Mouse (Mus musculus) embryonic facial prominence, embryonic 13.5 days (tissue): Measurements from ENCODE around the gene Gpr132. TPM values are rescaled to one million over a fixed set of nuclear protein-coding genes. Genes with fewer than 3 reads are reported as not detected.

Source experiments
- ATAC-seq: fragments of 200-750 bp; cut with Nextera tagmentation; 2 replicates; pipeline ENCODE4 v1.8.0; 2017; ENCODE audit warnings: low read depth; ENCODE audit not compliant: insufficient number of reproducible peaks, insufficient read depth, low FRiP score, low TSS enrichment
- H3K27ac ChIP-seq: fragments of 300-500 bp; sonication (generic); 2 replicates; pipeline ENCODE4 v1.5.1; 2015; ENCODE audit warnings: moderate library complexity, mild to moderate bottlenecking, inconsistent platforms
- H3K27me3 ChIP-seq: fragments of 300-500 bp; sonication (generic); 2 replicates; pipeline ENCODE4 v1.6.1; 2015; ENCODE audit warnings: mild to moderate bottlenecking, inconsistent platforms
- H3K36me3 ChIP-seq: fragments of 300-500 bp; sonication (generic); 2 replicates; pipeline ENCODE4 v1.6.1; 2015; ENCODE audit warnings: mild to moderate bottlenecking, inconsistent platforms
- H3K4me1 ChIP-seq: fragments of 300-500 bp; sonication (generic); 2 replicates; pipeline ENCODE4 v1.6.1; 2015; ENCODE audit warnings: inconsistent platforms
- H3K4me2 ChIP-seq: fragments of 300-500 bp; sonication (generic); 2 replicates; pipeline ENCODE4 v1.6.1; 2015; ENCODE audit warnings: moderate library complexity, mild to moderate bottlenecking, inconsistent platforms
- H3K4me3 ChIP-seq: fragments of 300-500 bp; sonication (generic); 2 replicates; pipeline ENCODE4 v1.5.1; 2015; ENCODE audit warnings: mild to moderate bottlenecking, inconsistent platforms
- H3K9ac ChIP-seq: fragments of 300-500 bp; sonication (generic); 2 replicates; pipeline ENCODE4 v1.6.1; 2015; ENCODE audit warnings: mild to moderate bottlenecking, inconsistent platforms
- H3K9me3 ChIP-seq: fragments of 300-500 bp; sonication (generic); 2 replicates; pipeline ENCODE4 v1.6.1; 2016; ENCODE audit warnings: inconsistent platforms
- WGBS: fragments of 180-500 bp; shearing (Covaris S2); methylation state at CpG from one replicate; pipeline ENCODE4 v1.1.7; 2015; ENCODE audit warnings: mixed read lengths; 5-methylcytosine and 5-hydroxymethylcytosine counted together
- polyA plus RNA-seq: library from polyadenylated mRNA; unstranded; fragments of >200 nt; fragmentation: Nextera tagmentation; extraction: Ambion mirVana; gene quantifications from 2 replicates; pipeline ENCODE4 v1.2.1, GENCODE M21; 2015

The Gpr132 gene
- polyA plus RNA-seq, 1 experiment from 2014 or later = not detected

DNA sequence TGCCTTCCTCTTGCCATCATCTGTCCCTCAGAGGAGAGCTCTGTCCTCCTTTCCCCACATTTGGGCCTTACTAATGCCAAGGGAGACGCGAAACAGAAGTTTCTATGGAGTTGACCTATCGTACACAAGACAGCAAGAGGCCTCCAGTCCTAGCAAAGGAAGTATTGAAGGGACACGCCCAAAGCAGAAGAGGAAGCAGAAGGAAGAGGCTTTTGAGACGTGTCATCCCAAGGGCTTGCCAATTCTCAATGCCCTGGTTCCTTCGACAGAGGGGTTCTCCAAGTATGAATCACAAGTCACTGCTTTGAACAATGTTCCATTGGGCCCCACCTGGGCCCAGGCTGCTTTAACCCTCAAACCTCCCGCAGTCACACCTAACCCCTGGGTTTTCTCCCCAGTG lies 3.2 kb downstream of the Gpr132 start:
- WGBS = 87% methylated on average over 7 of the region's 7 CpGs
- no peaks in the 10 kb centered on the region for H3K9me3 ChIP-seq
- no peak overlapping the region for H3K27ac ChIP-seq

DNA sequence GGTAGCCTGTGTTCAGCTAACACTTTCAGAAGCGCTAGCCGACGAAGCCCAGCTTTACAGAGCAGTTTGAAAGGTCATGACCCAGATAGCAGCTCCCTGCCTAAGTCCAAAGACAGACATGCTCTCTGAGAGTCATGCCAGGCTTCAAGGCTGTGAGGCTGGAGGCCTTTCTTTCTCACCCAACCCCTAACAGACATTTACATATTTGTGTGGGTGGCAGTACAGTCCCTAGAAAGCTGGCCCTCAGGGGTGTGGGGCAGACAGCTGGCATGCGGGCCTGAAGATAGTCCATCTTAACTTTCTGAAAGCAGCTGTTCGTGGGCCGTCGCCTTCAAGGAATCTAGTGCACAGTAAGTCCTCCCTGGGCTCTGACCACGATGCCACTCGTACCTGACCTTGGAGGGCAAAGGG lies 6.1 kb downstream of the Gpr132 start:
- no peaks in the 10 kb centered on the region for H3K36me3 ChIP-seq
- no peak for ATAC-seq
- H3K9ac ChIP-seq = no peak overlapping the region
- no peak overlapping the region for H3K4me3 ChIP-seq
- no peak overlapping the region for H3K4me2 ChIP-seq
- H3K27me3 ChIP-seq = no peaks in the 10 kb centered on the region
- 0 out of 2 replicates have a peak, but pooled peaks cover 5% of the 10 kb centered on the region for H3K4me1 ChIP-seq
- no peak overlapping the region for H3K27ac ChIP-seq
- no peaks in the 10 kb centered on the region for H3K9me3 ChIP-seq
- 64% methylated on average over 9 of the region's 9 CpGs for WGBS

More for the DNA sequence above, 3.2 kb downstream of the Gpr132 start:
- Histone ChIP-seq H3K4me1 (peaks cover 10% of the 10 kb centered on the region), H3K4me2 (no peak overlapping the region), H3K4me3 (no peak overlapping the region), H3K27me3 (no peaks in the 10 kb centered on the region), H3K9ac (no peak overlapping the region), H3K36me3 (no peaks in the 10 kb centered on the region)
- no peak for ATAC-seq

DNA sequence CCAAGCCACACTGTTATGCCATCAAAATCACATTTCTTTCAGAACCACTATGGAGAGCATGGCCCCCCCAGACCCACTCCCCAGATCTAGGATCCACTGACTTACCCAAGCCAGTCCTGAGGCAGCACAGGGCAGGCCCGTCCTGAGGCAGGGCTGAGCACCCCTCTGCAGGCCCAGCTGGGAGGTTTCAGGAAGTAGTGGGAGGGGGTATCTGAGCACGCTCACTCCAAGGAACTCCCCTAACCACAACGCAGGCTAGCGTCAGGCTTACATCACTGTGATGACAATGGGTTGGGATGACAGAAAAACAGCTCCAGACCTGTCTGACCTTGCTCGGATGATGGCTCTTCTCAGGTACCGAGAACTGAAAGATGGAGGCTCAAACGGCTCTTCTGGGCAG lies 7.3 kb downstream of the Gpr132 start:
- 53% methylated on average over 7 of the region's 7 CpGs for WGBS
- Histone ChIP-seq H3K4me1 (no peaks in the 10 kb centered on the region), H3K9ac (no peak overlapping the region), H3K36me3 (no peaks in the 10 kb centered on the region), H3K4me3 (no peak overlapping the region), H3K4me2 (no peak overlapping the region), H3K27ac (no peak overlapping the region), H3K27me3 (no peaks in the 10 kb centered on the region), H3K9me3 (no peaks in the 10 kb centered on the region)
- no peak for ATAC-seq

DNA sequence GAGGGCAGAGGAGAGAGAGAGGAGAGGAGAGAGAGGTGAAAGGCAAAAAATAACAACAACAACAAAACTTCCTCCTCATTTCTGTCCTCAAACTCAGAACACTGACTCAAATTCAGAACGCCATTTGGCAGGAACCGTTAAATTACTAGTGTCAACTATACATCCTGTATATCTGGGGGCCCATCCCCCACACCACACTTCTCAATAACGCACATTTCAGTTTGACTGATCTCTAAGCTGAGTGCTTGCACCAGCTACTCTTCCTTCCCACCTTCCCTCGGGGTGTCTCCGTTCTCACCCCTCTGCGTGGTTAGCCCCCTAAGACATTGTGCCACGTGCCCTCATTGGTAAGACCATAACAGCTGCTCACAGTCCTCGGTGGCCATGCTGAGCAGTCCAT lies 8.1 kb downstream of the Gpr132 start:
- no peak for ATAC-seq
- Histone ChIP-seq H3K36me3 (no peaks in the 10 kb centered on the region), H3K4me1 (no peaks in the 10 kb centered on the region), H3K27ac (no peak overlapping the region), H3K9me3 (no peaks in the 10 kb centered on the region), H3K9ac (no peak overlapping the region), H3K27me3 (no peaks in the 10 kb centered on the region), H3K4me3 (no peak overlapping the region), H3K4me2 (no peak overlapping the region)
- 63% methylated on average over 8 of the region's 8 CpGs for WGBS

DNA sequence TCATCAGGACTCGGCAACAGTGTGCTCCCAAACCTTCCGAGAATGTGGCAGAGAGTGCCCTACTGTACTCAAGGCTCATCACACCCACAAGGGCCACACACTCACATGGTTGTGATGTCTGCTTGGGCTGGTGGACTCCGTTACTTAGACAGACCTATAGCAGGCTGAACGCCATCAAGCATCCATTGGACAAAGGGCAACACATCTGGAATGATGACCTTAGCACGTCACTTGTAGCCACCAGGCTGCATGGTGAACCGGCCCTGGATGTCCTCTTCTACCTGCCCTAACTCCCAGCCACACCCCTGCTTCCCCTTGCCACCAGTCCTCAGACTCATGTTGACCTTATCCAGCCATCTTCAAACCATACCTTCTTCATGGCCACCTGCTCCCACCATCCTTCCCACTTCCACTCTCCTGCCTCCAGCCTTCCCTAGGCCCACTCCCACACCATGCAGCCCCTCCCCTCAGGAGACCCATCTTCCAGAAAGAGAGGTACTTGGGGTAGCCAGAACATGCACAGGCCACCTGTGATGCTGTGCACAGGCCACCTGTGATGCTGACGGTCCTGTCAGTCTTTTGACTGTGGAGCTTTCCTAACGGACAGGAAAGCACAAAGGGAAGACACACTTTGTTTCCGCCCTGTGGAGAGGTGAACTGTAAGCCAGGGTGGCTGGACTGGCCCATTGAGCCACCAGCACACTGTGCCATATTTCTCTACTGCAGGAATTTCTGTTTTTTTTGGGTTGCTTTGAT lies 9.3 kb downstream of the Gpr132 start:
- Histone ChIP-seq H3K9ac (no peak overlapping the region), H3K4me2 (no peak overlapping the region), H3K36me3 (no peaks in the 10 kb centered on the region), H3K27me3 (no peaks in the 10 kb centered on the region), H3K27ac (no peak overlapping the region), H3K4me1 (no peaks in the 10 kb centered on the region), H3K4me3 (no peak overlapping the region), H3K9me3 (no peaks in the 10 kb centered on the region)
- WGBS = 85% methylated on average over 9 of the region's 9 CpGs
- no peak for ATAC-seq

DNA sequence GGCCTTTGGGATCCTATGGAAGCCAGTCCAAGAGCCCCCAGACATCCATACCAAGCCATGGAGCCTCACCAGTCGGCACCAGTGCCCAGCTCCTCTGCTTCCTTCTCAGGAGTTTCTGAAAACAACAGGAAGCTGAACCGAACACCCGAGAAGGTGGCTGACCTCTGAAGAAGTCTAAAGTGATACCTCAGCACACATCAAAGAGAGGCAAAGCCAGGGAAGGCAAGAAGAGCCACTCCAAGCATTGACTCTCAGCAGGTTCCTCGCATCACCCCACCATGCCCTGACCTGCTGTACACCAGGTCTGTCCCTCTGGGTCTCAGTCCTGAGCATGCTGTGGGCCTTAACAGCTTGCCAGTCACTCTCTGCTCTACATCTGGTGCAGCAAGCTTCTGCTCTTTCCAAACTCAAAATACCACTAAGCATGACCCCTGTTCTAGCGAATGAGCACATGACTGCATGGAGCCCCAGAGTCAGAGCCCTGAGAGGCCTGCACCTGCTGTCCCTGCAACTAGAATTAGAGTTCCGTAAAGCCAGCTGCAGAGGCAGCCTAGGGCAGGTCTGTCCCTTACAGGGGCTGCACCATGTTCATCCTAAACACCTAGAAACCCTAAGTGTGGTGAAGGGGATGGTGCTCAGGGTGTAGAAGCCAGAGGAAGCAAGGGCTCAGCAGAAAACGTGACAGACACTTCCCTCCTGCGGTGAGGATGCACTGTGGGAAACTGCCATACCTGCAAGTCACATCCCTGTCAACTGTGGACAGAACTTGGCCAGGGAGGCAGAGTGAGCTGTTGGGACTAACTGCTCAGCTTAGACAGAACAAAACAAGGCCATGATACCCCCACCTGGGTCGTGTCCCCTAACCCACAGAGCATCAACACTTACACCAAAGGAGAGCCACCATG lies 10.8 kb downstream of the Gpr132 start:
- no peaks in the 10 kb centered on the region for H3K4me1 ChIP-seq
- H3K4me3 ChIP-seq = no peak overlapping the region
- H3K27me3 ChIP-seq = no peaks in the 10 kb centered on the region
- no peak overlapping the region for H3K4me2 ChIP-seq
- 60% methylated on average over 9 of the region's 9 CpGs for WGBS
- no peaks in the 10 kb centered on the region for H3K36me3 ChIP-seq
- H3K27ac ChIP-seq = no peak overlapping the region
- H3K9ac ChIP-seq = no peak overlapping the region
- no peaks in the 10 kb centered on the region for H3K9me3 ChIP-seq
- ATAC-seq = no peak

DNA sequence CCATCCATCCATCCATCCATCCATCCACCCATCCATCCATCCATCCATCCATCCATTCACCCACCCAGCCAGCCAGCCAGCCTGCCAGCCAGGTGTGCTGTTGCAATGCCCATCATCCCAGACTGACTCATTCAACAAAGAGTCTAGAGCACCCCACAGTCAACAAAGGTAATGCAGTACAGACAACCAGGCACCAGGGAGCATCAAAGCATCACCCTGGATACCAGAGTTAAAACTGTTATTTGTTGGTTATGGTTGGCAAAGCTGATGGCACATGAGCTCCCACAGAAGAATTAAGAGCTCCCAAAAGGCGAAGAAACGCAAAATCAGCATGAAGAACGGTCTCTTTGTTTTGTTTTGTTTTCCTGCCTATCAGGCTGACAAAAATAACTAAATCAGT lies 11.7 kb downstream of the Gpr132 start:
- H3K4me3 ChIP-seq = no peak overlapping the region
- no peaks in the 10 kb centered on the region for H3K4me1 ChIP-seq
- H3K9me3 ChIP-seq = no peaks in the 10 kb centered on the region
- ATAC-seq = no peak
- H3K27ac ChIP-seq = no peak overlapping the region
- no peaks in the 10 kb centered on the region for H3K36me3 ChIP-seq
- no peak overlapping the region for H3K4me2 ChIP-seq
- no peak overlapping the region for H3K9ac ChIP-seq
- WGBS = 85% methylated on average over 3 of the region's 3 CpGs
- H3K27me3 ChIP-seq = no peaks in the 10 kb centered on the region; the same call in 1 of the 2 replicates

DNA sequence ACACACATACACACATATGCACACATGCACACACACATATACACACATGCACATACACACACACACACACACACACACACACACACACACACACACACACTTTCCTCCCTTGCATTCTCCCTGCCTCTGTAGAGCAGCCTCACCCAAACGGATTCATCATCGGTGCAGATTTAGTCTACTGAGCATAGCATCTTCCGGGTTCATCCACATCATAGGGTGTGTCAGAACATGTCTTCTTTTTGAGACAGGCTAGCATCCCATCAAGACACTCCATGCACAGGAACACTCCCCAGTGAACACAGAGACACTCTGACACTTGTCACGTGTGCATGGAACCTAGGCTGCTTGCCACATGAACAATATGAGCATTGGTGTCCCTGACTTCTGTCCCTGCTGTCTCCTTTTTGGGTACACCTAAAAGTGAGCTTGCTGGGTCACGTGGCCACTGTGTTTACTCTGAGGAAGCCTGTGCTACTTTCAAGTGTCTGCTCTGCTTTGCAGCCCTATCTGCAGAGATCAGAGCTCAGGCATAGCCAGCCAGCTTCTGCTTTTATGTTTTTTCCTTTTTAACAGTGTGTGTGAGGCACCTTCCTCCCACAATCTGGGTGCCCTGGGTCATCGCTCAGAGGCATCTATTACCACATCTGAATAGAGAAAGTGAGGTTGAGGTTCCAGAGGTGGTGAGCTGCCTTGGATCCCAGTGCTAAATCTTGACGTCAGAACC lies 13.3 kb downstream of the Gpr132 start:
- Histone ChIP-seq H3K36me3 (no peaks in the 10 kb centered on the region), H3K9me3 (no peaks in the 10 kb centered on the region), H3K4me3 (no peak overlapping the region), H3K4me1 (no peaks in the 10 kb centered on the region), H3K9ac (0 out of 2 replicates have a peak overlapping the region, but pooled peaks have one; percentile 27), H3K27ac (no peak overlapping the region), H3K27me3 (no peaks in the 10 kb centered on the region; the same call in 1 of the 2 replicates), H3K4me2 (no peak overlapping the region)
- WGBS = 65% methylated on average over 7 of the region's 7 CpGs
- ATAC-seq = no peak

DNA sequence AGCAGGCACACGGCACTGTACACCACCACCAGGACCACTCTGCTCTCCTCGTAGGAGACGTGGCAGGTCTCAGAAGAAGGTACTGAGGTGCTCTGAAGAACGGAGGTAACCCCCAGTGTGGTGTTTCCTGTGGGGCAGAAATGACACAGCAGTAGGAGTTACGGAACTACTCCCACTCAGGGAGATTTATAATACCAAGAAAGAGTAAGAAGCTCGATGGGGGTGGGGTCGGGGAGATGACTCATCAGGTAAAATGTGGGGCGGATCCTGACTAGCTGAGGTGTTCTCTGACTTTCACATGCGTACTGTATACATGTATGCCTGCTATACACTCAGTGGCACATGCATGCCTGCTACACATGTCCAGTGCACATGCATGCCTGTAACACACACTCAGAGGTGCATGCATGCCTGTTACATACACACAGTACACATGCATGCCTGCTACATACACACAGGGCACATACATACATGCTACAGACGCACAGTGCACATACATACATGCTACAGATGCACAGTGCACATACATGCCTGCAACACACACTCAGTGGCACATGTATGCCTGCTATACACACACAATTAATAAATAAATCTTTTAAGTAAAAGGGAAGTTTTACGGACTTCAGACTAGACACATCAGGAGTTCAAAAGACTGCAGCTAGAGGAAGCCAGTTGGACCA lies 14.8 kb downstream of the Gpr132 start:
- H3K27me3 ChIP-seq = no peaks in the 10 kb centered on the region; the same call in 1 of the 2 replicates
- H3K4me1 ChIP-seq = no peaks in the 10 kb centered on the region
- H3K4me2 ChIP-seq = no peak overlapping the region
- no peak for ATAC-seq
- H3K9me3 ChIP-seq = no peaks in the 10 kb centered on the region
- 84% methylated on average over 11 of the region's 11 CpGs for WGBS
- H3K9ac ChIP-seq = no peak overlapping the region
- H3K4me3 ChIP-seq = no peak overlapping the region
- H3K27ac ChIP-seq = no peak overlapping the region
- no peaks in the 10 kb centered on the region for H3K36me3 ChIP-seq

DNA sequence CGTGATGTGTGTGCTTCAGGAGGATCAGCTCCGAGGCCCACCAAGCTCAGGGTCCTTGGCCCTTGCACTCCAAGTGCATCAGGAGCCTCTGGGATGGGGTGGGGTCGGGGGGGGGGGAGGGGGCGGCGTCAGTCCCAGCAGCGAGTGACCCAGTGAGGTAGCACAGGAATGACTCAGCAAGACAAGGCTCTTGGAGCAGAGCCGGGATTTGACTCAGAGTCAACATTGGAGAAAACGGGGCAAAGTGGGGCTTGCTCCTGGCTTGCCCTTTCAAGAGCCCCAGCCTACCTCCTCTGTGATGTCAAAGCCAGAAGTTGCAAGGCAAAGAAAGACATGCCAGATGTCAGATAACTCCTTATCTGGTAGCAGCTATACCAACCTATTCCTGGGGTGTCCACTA lies 16.9 kb downstream of the Gpr132 start:
- no peaks in the 10 kb centered on the region for H3K36me3 ChIP-seq
- H3K9me3 ChIP-seq = no peaks in the 10 kb centered on the region
- WGBS = 56% methylated on average over 8 of the region's 8 CpGs
- H3K27me3 ChIP-seq = no peaks in the 10 kb centered on the region; the same call in 1 of the 2 replicates
- H3K4me1 ChIP-seq = no peaks in the 10 kb centered on the region
- H3K4me2 ChIP-seq = no peak overlapping the region
- no peak overlapping the region for H3K27ac ChIP-seq
- H3K4me3 ChIP-seq = no peak overlapping the region
- no peak for ATAC-seq
- H3K9ac ChIP-seq = no peak overlapping the region

DNA sequence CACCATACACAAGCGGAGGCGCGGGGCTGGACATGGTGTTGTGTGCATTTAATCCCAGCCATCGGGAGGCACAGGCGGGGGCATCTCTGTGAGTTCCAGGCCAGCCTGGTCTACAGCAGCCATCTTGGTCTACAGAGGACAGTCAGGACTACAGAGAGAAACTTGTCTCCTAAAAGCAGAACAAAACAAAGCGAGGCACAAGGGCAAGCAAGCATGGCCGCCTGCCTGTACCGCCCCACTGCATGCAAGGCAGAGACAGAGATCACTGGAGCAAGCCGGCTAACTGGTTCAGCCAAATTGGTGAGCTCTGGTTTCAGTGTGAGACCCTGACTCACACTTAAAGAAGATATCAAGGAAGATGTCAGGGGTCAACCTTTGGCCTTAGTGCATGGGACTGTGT lies 17.7 kb downstream of the Gpr132 start:
- no peak overlapping the region for H3K4me3 ChIP-seq
- WGBS = 85% methylated on average over 9 of the region's 9 CpGs
- H3K4me2 ChIP-seq = no peak overlapping the region
- ATAC-seq = no peak
- no peak overlapping the region for H3K27ac ChIP-seq
- H3K27me3 ChIP-seq = no peaks in the 10 kb centered on the region; the same call in 1 of the 2 replicates
- H3K9ac ChIP-seq = no peak overlapping the region
- no peaks in the 10 kb centered on the region for H3K4me1 ChIP-seq
- no peaks in the 10 kb centered on the region for H3K36me3 ChIP-seq
- no peaks in the 10 kb centered on the region for H3K9me3 ChIP-seq
